8 mouse cellular contexts compared by ENCODE assay signal in the genomic region with DNA sequence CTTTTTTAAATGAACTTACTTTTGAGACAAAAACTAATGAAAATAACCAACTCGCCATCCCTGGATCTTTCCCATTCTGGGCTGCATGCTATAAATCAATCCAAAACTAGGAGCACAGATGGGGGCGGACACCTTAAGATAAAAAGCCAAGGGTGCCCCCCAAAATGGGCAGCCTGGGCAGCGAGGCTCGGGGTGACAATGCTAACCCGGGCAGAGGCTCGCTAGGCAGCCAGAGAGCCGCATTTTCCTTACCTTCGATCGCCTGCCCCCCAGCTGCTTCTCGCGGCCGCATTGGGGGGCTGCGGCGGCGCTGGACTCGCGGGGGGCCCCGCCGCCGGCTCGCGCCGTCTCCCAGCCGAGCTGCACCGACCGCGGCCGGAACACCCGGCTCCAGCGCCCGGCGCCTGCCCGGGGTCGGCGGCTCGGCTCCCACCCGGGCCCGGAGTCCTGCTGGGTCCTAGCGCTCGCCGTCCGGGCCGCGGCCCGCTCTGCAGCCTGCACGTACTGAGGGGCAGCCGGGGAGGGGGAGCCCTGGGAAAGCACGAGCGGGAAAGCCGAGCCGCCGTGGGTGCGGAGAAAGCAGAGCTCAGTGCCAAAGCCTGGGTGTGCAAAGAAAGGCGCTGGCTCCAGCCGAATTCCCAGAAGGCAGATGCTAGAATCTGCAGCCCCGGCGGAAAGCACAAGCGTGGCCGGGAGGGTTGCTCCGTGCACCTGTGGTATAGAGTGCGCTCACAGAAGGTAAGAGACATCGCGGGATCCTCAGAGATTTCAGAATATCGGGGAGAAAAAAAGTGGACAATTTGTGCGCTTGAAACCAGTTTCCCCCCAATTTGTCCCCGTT. TPM values are rescaled to one million over a fixed set of nuclear protein-coding genes. Genes with fewer than 3 reads are reported as not detected.
DNase-seq lines count a peak whose midpoint lies in the region; ATAC-seq lines count a peak whose summit lies in the region.

Gene Foxn3 (minus strand): TSS at position 364 of the 841 bp plus-strand sequence.

- under 1% methylated on average over 60 of the region's 66 CpGs for WGBS in embryonic facial prominence, embryonic 15.5 days
- under 1% methylated on average over 53 of the region's 66 CpGs for WGBS in limb, embryonic 15.5 days
- WGBS in midbrain, embryonic 16.5 days: under 1% methylated on average over 53 of the region's 66 CpGs

- peak within 1 kb of the TSS; percentile 87 for H3K4me3 ChIP-seq in embryonic facial prominence, embryonic 15.5 days (replicated peaks)
- H3K4me3 ChIP-seq in limb, embryonic 15.5 days: peak within 1 kb of the TSS; percentile 85
- H3K4me3 ChIP-seq in midbrain, embryonic 16.5 days (ENCODE audit: low read depth, low read length): peak within 1 kb of the TSS; percentile 93

- ATAC-seq in embryonic facial prominence, embryonic 15.5 days (ENCODE audit: insufficient number of reproducible peaks, low FRiP score, low TSS enrichment, low read depth): peak; percentile 86
- peak; percentile 85 for ATAC-seq in limb, embryonic 15.5 days (ENCODE audit: insufficient number of reproducible peaks, low FRiP score, low TSS enrichment, low read depth)
- peak; percentile 91 for ATAC-seq in midbrain, embryonic 16.5 days

- peaks cover 19% of the 10 kb centered on the region for H3K4me1 ChIP-seq in embryonic facial prominence, embryonic 15.5 days
- peaks cover 23% of the 10 kb centered on the region for H3K4me1 ChIP-seq in limb, embryonic 15.5 days
- H3K4me1 ChIP-seq in midbrain, embryonic 16.5 days (ENCODE audit: control insufficient read depth, insufficient read depth, low read length): peaks cover 18% of the 10 kb centered on the region

- no peaks in the 10 kb centered on the region for H3K9me3 ChIP-seq in embryonic facial prominence, embryonic 15.5 days (replicated peaks)
- H3K9me3 ChIP-seq in limb, embryonic 15.5 days: no peaks in the 10 kb centered on the region
- H3K9me3 ChIP-seq in midbrain, embryonic 16.5 days (replicated peaks; ENCODE audit: control insufficient read depth, low read length, poor library complexity, severe bottlenecking): no peaks in the 10 kb centered on the region

- H3K27me3 ChIP-seq in embryonic facial prominence, embryonic 15.5 days: no peaks in the 10 kb centered on the region
- no peaks in the 10 kb centered on the region for H3K27me3 ChIP-seq in limb, embryonic 15.5 days
- H3K27me3 ChIP-seq in midbrain, embryonic 16.5 days (ENCODE audit: control insufficient read depth, insufficient read depth, low read depth, low read length): no peaks in the 10 kb centered on the region

- H3K36me3 ChIP-seq in embryonic facial prominence, embryonic 15.5 days: no peaks in the 10 kb centered on the region
- H3K36me3 ChIP-seq in limb, embryonic 15.5 days: no peaks in the 10 kb centered on the region
- no peaks in the 10 kb centered on the region for H3K36me3 ChIP-seq in midbrain, embryonic 16.5 days (ENCODE audit: control insufficient read depth, insufficient read depth, low read length)

- peak within 1 kb of the TSS; percentile 87 for H3K4me2 ChIP-seq in embryonic facial prominence, embryonic 15.5 days (replicated peaks)
- peak within 1 kb of the TSS; percentile 83 for H3K4me2 ChIP-seq in limb, embryonic 15.5 days
- H3K4me2 ChIP-seq in midbrain, embryonic 16.5 days (ENCODE audit: low read length): peak within 1 kb of the TSS; percentile 83

- H3K27ac ChIP-seq in embryonic facial prominence, embryonic 15.5 days (replicated peaks): peak within 1 kb of the TSS; percentile 84
- peak within 1 kb of the TSS; percentile 89 for H3K27ac ChIP-seq in limb, embryonic 15.5 days
- H3K27ac ChIP-seq in midbrain, embryonic 16.5 days (ENCODE audit: low read length): peak within 1 kb of the TSS; percentile 90

- peak; percentile 76 to 81 for DNase-seq in B cell, adult 2 months
- DNase-seq in adrenal gland, postnatal 36 days: peak; percentile 81 to 89
- peak; percentile 65 for DNase-seq in heart, adult 8-10 months (ENCODE audit: low spot score)
- DNase-seq in kidney, adult 8-10 months: peak; percentile 41 to 58
- DNase-seq in spleen, postnatal 10 days (ENCODE audit: low spot score in 2 of 2): peak; percentile 68 to 77

- H3K9ac ChIP-seq in embryonic facial prominence, embryonic 15.5 days: peak within 1 kb of the TSS; percentile 72
- H3K9ac ChIP-seq in limb, embryonic 15.5 days: peak within 1 kb of the TSS; percentile 92
- H3K9ac ChIP-seq in midbrain, embryonic 16.5 days (ENCODE audit: low read depth, low read length): peak within 1 kb of the TSS; percentile 93

RNA-seq across cellular contexts. Expression of gene Foxn3, which starts in this region (rescaled TPM):
- total RNA-seq in adrenal gland, postnatal 36 days (2021): 10 to 100 TPM; 52.6 to 89.1 TPM
- polyA plus RNA-seq in embryonic facial prominence, embryonic 15.5 days (2015; fragmentation: Nextera tagmentation; extraction: Ambion mirVana): 89.2 and 97.6 TPM in 2 replicates
- total RNA-seq in heart, adult 8-10 months (2022): 100 to 1,000 TPM in 3 of 4 experiments, 10 to 100 TPM in 1; 98.7 to 128 (median 104) TPM
- 101 and 110 TPM in 2 replicates for polyA plus RNA-seq in limb, embryonic 15.5 days (2015; fragmentation: Nextera tagmentation; extraction: Ambion mirVana)
- polyA plus RNA-seq in midbrain, embryonic 16.5 days (2015; fragmentation: Nextera tagmentation; extraction: Ambion mirVana): 66.4 and 69.0 TPM in 2 replicates

Comparison
In these comparisons a context has a peak if more than half of its experiments do, and no peak if none do; other contexts are left out.
1. Peak in every context shown above with its lines: DNase-seq, ATAC-seq, H3K4me3 ChIP-seq and H3K27ac ChIP-seq.